Mouse (Mus musculus) olfactory bulb, adult 2 months (tissue): ENCODE measurements around the gene Prdm16.

Source experiments
- CTCF ChIP-seq: fragments of 200-500 bp; IDR thresholded peaks from 2 replicates; pipeline ENCODE4 v1.5.1; 2012; ENCODE audit warnings: low read depth, mild to moderate bottlenecking, low read length, moderate library complexity; ENCODE audit not compliant: insufficient read depth
- POLR2A ChIP-seq: fragments of 200-500 bp; IDR thresholded peaks from 2 replicates; pipeline ENCODE4 v1.6.1; 2012; ENCODE audit warnings: mild to moderate bottlenecking, low read depth, low read length, moderate library complexity; ENCODE audit not compliant: insufficient read depth

DNA sequence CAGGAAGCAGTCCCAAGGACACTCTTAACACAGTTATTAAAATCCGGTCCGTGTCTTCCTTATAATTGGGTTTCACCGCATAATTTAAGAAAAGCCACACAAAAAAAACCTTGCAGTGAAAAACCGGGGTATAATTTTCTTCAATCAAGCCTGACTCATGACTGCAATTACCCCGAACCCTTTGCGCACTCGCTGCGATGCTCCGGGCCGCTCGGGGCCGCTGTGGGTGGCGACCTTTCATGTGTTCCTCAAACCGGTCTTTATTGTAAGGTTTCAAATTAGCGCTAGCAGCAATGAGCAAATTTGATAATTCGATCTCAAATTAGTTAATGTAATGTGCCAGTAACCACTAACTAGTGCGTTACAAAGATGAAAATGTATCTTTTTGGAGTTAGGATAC lies 215.9 kb downstream of the Prdm16 start:
- no peak for TF ChIP-seq POLR2A
- no peak for TF ChIP-seq CTCF
